Mouse (Mus musculus) limb, embryonic 11.5 days (tissue): Measurements from ENCODE around the gene Dapk2. TPM values are rescaled to one million over a fixed set of nuclear protein-coding genes. Genes with fewer than 3 reads are reported as not detected.

ENCODE experiments used
- ATAC-seq: fragments of 200-750 bp; cut with Nextera tagmentation; 2 replicates; pipeline ENCODE4 v1.8.0; 2017; ENCODE audit warnings: low read depth; ENCODE audit not compliant: insufficient number of reproducible peaks, low FRiP score, low TSS enrichment
- DNase-seq: peaks from one replicate; pipeline ENCODE4 v3.0.0-alpha.2; 2015; ENCODE audit warnings: low spot score
- H3K27ac ChIP-seq: fragments of 300-500 bp; sonication (generic); replicated peaks from 2 replicates; pipeline ENCODE4 v1.5.1; 2014; ENCODE audit warnings: low read depth, mild to moderate bottlenecking, low read length
- H3K27me3 ChIP-seq: fragments of 300-500 bp; sonication (generic); 2 replicates; pipeline ENCODE4 v1.6.1; 2014; ENCODE audit warnings: mild to moderate bottlenecking, low read length, mixed read lengths; ENCODE audit not compliant: control insufficient read depth, insufficient read depth
- H3K36me3 ChIP-seq: fragments of 300-500 bp; sonication (generic); 2 replicates; pipeline ENCODE4 v1.6.1; 2014; ENCODE audit warnings: mild to moderate bottlenecking, low read length, moderate library complexity, mixed read lengths; ENCODE audit not compliant: control insufficient read depth, insufficient read depth
- H3K4me1 ChIP-seq: fragments of 300-500 bp; sonication (generic); 2 replicates; pipeline ENCODE4 v1.6.1; 2014; ENCODE audit warnings: low read length, mixed read lengths; ENCODE audit not compliant: control insufficient read depth, insufficient read depth
- H3K4me2 ChIP-seq: fragments of 300-500 bp; sonication (generic); 2 replicates; pipeline ENCODE4 v1.6.1; 2014; ENCODE audit warnings: low read depth, mild to moderate bottlenecking, moderate library complexity; ENCODE audit not compliant: severe bottlenecking
- H3K4me3 ChIP-seq: fragments of 300-500 bp; sonication (generic); 2 replicates; pipeline ENCODE4 v1.5.1; 2014; ENCODE audit warnings: low read depth, low read length
- H3K9ac ChIP-seq: fragments of 300-500 bp; sonication (generic); 2 replicates; pipeline ENCODE4 v1.6.1; 2014; ENCODE audit warnings: mild to moderate bottlenecking, low read length
- H3K9me3 ChIP-seq: fragments of 300-500 bp; sonication (generic); 2 replicates; pipeline ENCODE4 v1.6.1; 2016; ENCODE audit warnings: low read length; ENCODE audit not compliant: control insufficient read depth
- WGBS: fragments of 180-500 bp; shearing (Covaris S2); extraction: QIAGEN DNeasy Blood & Tissue Kit; methylation state at CpG from one replicate; pipeline ENCODE4 v1.1.7; 2014; 5-methylcytosine and 5-hydroxymethylcytosine counted together
- polyA plus RNA-seq: library from polyadenylated mRNA; unstranded; fragments of >200 nt; fragmentation: Nextera tagmentation; extraction: Ambion mirVana; gene quantifications from 2 replicates; pipeline ENCODE4 v1.2.1, GENCODE M21; 2014

The Dapk2 gene
- polyA plus RNA-seq, 1 experiment from 2014 or later, result 4.0 TPM

DNA sequence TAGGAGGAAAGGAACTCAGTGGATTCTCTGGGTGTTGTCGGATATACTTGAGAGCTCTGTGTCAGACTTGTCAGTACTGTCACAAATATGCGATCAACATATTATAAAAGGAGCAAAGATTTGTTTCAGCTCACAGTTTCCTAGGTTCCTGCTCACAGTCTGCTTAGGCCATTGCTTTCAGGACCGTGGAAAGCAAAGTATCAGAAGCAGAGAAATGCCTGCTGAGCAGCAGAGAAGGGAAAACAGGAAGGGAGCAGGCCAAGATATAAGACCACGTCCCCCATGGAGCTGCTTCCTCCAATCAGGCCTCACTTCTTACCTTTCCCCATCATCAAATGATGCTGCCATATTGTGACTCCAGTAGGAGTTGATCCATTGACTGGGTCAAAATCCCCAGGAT is 140.8 kb downstream of the Dapk2 start:
- Histone ChIP-seq H3K27ac (no peak overlapping the region), H3K27me3 (no peaks in the 10 kb centered on the region), H3K9me3 (no peaks in the 10 kb centered on the region), H3K4me3 (no peak overlapping the region), H3K4me2 (no peak overlapping the region), H3K36me3 (no peaks in the 10 kb centered on the region), H3K4me1 (peaks cover 3% of the 10 kb centered on the region; the same call in 1 of the 2 replicates), H3K9ac (no peak overlapping the region)
- DNase-seq, result no peak
- WGBS, result 90% methylated on average over 4 of the region's 4 CpGs
- no peak for ATAC-seq

DNA sequence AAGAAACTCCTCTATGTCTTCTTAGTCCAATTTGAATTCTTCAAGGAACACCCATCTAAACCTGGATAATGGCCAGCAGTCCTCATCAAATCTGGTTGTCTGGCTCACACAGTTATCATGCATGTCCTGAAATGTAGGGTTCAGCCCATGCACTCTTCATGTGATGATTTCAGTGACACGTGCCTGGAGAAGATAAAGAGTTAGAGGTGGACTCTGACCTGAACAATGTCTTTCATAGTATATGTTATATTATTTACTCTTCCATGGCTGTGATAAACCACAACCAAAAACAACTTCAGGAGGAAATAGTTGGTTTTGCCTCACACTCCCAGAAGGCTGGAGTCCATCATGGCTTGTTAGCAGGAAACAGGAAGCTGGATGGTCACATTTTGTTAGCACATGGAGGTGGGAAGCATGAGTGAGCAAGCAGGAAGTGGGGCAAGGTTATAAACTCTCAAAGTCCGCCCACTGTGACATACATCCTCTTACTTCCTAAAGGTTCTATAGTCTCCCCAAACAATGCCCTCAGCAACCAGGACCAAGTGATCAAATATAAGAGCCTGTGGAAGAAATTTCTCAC is 142.5 kb downstream of the Dapk2 start:
- H3K27ac ChIP-seq, result no peak overlapping the region
- 83% methylated on average over 2 of the region's 2 CpGs for WGBS
- no peaks in the 10 kb centered on the region for H3K27me3 ChIP-seq
- H3K4me3 ChIP-seq, result no peak overlapping the region
- no peak for ATAC-seq
- no peaks in the 10 kb centered on the region for H3K36me3 ChIP-seq
- no peaks in the 10 kb centered on the region; the same call in 1 of the 2 replicates for H3K4me1 ChIP-seq
- no peak overlapping the region for H3K9ac ChIP-seq
- H3K9me3 ChIP-seq, result no peaks in the 10 kb centered on the region
- DNase-seq, result no peak
- H3K4me2 ChIP-seq, result no peak overlapping the region

DNA sequence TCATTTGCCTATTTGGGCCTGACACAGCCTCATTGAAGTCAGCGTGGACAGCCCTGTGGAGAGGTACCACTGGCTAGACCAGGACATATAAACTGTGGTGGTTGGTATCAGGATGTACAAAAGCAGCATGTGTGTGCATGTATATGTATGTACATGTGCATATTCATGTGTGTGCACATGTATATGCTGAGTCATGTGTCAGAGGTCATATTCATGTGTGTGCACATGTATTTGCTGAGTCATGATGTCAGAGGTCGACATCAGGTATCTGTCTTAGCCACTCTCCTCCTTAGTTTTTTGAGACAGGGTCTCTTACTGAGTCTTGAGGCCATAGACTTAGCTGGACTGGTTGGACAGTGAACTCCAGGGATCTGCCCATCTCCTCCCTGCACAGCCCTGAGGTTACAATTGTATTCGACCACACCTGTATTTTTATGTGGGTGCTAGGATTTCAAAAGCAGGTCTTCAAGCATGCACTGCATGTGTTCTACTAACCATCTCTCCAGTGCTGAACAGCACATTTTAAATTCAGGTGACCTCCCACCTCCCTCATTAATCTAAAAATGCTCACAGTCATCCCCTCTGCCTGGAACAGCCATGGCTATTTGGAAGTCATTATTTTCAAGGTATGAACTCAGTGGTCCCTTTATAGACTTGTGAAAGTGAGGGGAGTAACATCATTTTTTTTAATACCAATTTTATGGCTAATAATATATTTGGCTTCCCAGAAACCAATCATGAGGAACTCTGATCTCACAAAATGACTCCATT is 146.5 kb downstream of the Dapk2 start:
- H3K27ac ChIP-seq, result no peak overlapping the region

GRCm38 (mm10) chr9:66305121-66306112 is 147.4 kb downstream of the Dapk2 start:
- ATAC-seq, result no peak
- Histone ChIP-seq H3K9ac (no peak overlapping the region), H3K4me2 (no peak overlapping the region; the same call in 1 of the 2 replicates), H3K27me3 (no peaks in the 10 kb centered on the region), H3K4me1 (no peaks in the 10 kb centered on the region; the same call in 1 of the 2 replicates), H3K27ac (no peak overlapping the region), H3K9me3 (no peaks in the 10 kb centered on the region), H3K4me3 (no peak overlapping the region), H3K36me3 (no peaks in the 10 kb centered on the region)
- DNase-seq, result peak; percentile 29
- 52% methylated on average over 25 of the region's 25 CpGs for WGBS

More for the DNA sequence above, 146.5 kb downstream of the Dapk2 start:
- no peak overlapping the region for H3K9ac ChIP-seq
- no peaks in the 10 kb centered on the region for H3K36me3 ChIP-seq
- no peak overlapping the region for H3K4me3 ChIP-seq
- no peak for DNase-seq
- H3K9me3 ChIP-seq, result no peaks in the 10 kb centered on the region
- 89% methylated on average over 3 of the region's 3 CpGs for WGBS
- no peak for ATAC-seq
- no peaks in the 10 kb centered on the region for H3K27me3 ChIP-seq
- no peaks in the 10 kb centered on the region; the same call in 1 of the 2 replicates for H3K4me1 ChIP-seq
- H3K4me2 ChIP-seq, result no peak overlapping the region

GRCm38 (mm10) chr9:66306414-66306813 is 148.4 kb downstream of the Dapk2 start:
- Histone ChIP-seq H3K4me1 (no peaks in the 10 kb centered on the region; the same call in 1 of the 2 replicates), H3K9me3 (no peaks in the 10 kb centered on the region), H3K27ac (no peak overlapping the region), H3K36me3 (no peaks in the 10 kb centered on the region), H3K4me2 (no peak overlapping the region), H3K4me3 (no peak overlapping the region), H3K9ac (no peak overlapping the region), H3K27me3 (no peaks in the 10 kb centered on the region)
- 76% methylated on average over 3 of the region's 3 CpGs for WGBS
- DNase-seq, result no peak
- no peak for ATAC-seq

GRCm38 (mm10) chr9:66307341-66307740 is 149.3 kb downstream of the Dapk2 start:
- no peak overlapping the region for H3K4me2 ChIP-seq
- 0 out of 2 replicates have a peak, but pooled peaks have one; percentile 47 for ATAC-seq
- DNase-seq, result peak; percentile 83
- no peak overlapping the region for H3K27ac ChIP-seq
- H3K9ac ChIP-seq, result no peak overlapping the region
- no peak overlapping the region for H3K4me3 ChIP-seq
- no peaks in the 10 kb centered on the region for H3K36me3 ChIP-seq
- 17% methylated on average over 2 of the region's 2 CpGs for WGBS
- H3K27me3 ChIP-seq, result no peaks in the 10 kb centered on the region
- no peaks in the 10 kb centered on the region for H3K9me3 ChIP-seq
- no peaks in the 10 kb centered on the region; the same call in 1 of the 2 replicates for H3K4me1 ChIP-seq

DNA sequence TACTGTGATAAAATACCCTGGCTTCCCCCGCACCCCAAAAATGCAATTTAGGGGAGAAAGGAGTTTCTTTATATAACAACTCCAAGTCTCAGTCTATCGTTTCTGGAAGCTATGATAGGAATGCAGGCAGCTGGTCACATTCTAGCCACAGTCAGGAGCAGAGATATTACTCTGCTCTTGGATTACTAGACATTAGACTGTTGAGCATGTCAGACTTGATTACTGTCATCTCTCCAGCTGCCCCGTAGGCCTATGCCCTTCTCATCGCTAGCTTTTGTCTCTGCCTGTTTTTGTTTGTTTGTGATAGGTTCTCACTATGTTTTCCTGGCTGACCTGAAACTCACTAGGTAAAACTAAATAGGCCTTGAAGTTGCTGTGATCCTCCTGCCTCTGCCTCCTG is 150.7 kb downstream of the Dapk2 start:
- H3K27ac ChIP-seq, result no peak overlapping the region
- no peaks in the 10 kb centered on the region for H3K27me3 ChIP-seq
- no peak for DNase-seq
- H3K9ac ChIP-seq, result no peak overlapping the region
- 87% methylated on average over 4 of the region's 4 CpGs for WGBS
- H3K4me3 ChIP-seq, result no peak overlapping the region
- ATAC-seq, result no peak
- no peaks in the 10 kb centered on the region for H3K9me3 ChIP-seq
- H3K4me2 ChIP-seq, result no peak overlapping the region
- no peaks in the 10 kb centered on the region for H3K36me3 ChIP-seq
- no peaks in the 10 kb centered on the region; the same call in 1 of the 2 replicates for H3K4me1 ChIP-seq

GRCm38 (mm10) chr9:66311458-66311857 is 153.4 kb downstream of the Dapk2 start:
- no peaks in the 10 kb centered on the region for H3K36me3 ChIP-seq
- 47% methylated on average over 3 of the region's 3 CpGs for WGBS
- H3K27me3 ChIP-seq, result no peaks in the 10 kb centered on the region
- no peaks in the 10 kb centered on the region for H3K9me3 ChIP-seq
- no peak overlapping the region for H3K9ac ChIP-seq
- no peak overlapping the region for H3K27ac ChIP-seq
- ATAC-seq, result no peak
- no peak overlapping the region for H3K4me3 ChIP-seq
- H3K4me2 ChIP-seq, result no peak overlapping the region
- H3K4me1 ChIP-seq, result no peaks in the 10 kb centered on the region
- no peak for DNase-seq
